Mouse (Mus musculus) v-Abl transformed pro-B cells (cell line): ENCODE data around the gene Zbtb37.
"Not testable (repeated sequence)": the region's sequence is repeated elsewhere in the genome, so short reads cannot be mapped to it uniquely, and the experiment has no call there.

Source experiments
- in situ Hi-C, 2 experiments: fragments of 400-800 bp; cut with MboI; formaldehyde crosslinking; loops; one replicate each; pipeline ENCODE4 v1.15.1; 2025; ENCODE audit not compliant: unreplicated experiment in 2 of 2

The Zbtb37 gene

GRCm38 (mm10) chr1:161035281-161035785 is 684 bp upstream of the Zbtb37 start:
- in situ Hi-C loops: no loop called here

GRCm38 (mm10) chr1:161033856-161034434 is 704 bp downstream of the Zbtb37 start:
- in situ Hi-C loops: no loop called here

DNA sequence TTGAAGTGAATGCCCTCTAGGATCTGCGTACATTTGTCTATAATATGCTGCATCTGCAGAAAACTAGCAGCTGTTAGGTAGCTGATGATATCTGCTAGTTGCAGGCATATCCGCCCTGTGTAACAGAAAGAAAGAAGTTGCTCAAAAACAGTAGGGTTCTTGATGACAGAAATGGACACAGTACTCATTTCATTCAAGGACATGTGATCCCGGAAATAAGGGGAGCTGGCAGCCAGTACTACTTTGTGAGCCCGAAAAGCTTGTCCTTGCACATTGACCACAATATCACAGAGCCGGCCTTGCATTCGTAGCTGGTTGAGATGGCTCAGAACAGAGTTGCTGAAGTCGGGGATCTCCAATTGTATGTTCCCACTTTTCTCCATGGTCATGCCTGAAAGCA is 2.3 kb downstream of the Zbtb37 start:
- in situ Hi-C loops: no loop called here

- in situ Hi-C loops: no loop called here
These were observed 2.8 kb downstream of the Zbtb37 start for GRCm38 (mm10) chr1:161031881-161032280.

- in situ Hi-C loops: no loop called here
These were observed 4.6 kb downstream of the Zbtb37 start for GRCm38 (mm10) chr1:161030058-161030457.

- in situ Hi-C loops: not testable (repeated sequence)
These were observed 6.2 kb downstream of the Zbtb37 start for GRCm38 (mm10) chr1:161028427-161028826.

- in situ Hi-C loops: no loop called here
These were observed 7.5 kb downstream of the Zbtb37 start for GRCm38 (mm10) chr1:161027196-161027595.

DNA sequence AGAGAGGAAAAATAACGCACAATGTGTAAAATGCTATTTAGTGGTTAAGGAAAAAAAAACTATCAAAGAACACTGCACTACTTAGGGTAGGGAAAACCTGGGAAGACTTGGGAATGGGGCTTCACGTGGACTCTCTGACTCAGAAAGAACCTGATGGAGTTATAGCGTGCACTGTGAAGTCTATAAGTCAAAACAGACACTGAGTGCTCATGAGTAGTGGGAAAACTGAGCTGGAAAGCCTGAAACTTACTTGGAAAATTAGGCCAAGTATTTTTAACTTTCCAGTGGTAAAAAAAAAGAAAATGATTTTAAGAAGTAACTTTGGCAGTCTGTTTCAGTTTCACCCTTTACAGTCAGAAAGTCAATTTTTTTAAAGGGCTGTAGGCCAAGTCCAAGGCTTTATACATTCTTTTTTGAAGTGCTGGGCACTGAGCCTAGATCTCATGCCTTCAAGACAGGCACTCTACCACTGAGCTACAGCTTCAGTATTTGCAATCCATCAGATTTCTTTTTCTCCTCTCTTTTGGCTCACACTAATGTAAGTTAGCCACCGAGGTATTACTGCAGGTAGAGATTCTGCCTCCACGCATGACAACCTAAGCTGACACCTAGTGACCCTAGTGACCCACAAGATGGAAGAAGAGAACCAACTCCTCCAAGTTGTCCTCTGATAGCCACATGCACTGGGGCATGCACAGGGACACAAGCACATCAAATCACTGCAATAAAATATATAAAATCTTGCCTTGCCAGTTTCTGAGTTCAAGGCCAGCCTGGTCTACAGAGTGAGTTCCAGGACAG is 9.0 kb downstream of the Zbtb37 start:
- in situ Hi-C loops: no loop called here

GRCm38 (mm10) chr1:161020051-161020450 is 14.6 kb downstream of the Zbtb37 start:
- in situ Hi-C loops: no loop called here

GRCm38 (mm10) chr1:161016378-161016777 is 18.3 kb downstream of the Zbtb37 start:
- in situ Hi-C loops: no loop called here

GRCm38 (mm10) chr1:161010436-161010835 is 24.2 kb downstream of the Zbtb37 start:
- in situ Hi-C loops: no loop called here

- in situ Hi-C loops: no loop called here
These were observed 26.6 kb downstream of the Zbtb37 start for GRCm38 (mm10) chr1:161008038-161008437.

DNA sequence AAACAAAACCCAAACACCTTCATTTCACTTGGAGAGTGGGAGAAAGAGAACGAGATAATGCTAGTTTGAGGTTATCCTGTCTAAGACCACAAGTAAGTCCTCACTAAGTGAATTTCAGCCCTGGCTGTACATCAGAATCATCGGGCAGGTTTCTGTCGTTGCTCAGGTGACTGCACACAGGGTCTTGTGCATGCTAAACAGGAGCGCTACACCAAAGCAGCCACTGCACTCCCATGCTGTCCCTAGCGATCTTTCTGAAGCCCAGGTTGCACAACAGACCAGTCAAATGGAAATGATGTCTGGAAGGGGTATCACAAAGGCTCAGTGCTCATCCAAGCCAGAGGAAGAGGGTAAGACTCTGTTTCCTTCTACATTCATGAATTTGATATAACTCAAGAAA is 28.2 kb downstream of the Zbtb37 start:
- in situ Hi-C loops: no loop called here

DNA sequence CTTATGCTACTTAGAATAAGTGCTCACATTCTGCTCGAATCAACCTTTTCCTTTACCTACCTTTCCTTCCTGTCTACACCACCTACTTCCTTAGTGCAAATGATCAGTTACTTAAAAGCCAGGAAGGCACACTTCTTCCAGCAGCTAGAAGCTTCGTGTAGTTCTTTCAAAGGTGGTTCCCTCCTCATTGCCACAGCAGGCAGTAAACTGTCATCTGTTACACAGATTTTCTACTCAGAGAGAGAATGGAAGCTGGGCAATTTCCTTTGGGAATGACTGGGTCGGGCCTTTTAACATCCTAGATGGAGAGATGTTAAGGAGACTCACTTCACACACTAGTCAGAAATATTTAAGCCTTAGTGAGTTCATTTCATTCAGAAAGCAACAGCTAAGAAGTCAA is 29.1 kb downstream of the Zbtb37 start:
- in situ Hi-C loops: no loop called here

- in situ Hi-C loops: no loop called here
These were observed 29.7 kb downstream of the Zbtb37 start for GRCm38 (mm10) chr1:161004942-161005341.

- in situ Hi-C loops: no loop called here
These were observed 40.8 kb downstream of the Zbtb37 start for GRCm38 (mm10) chr1:160993851-160994250.

DNA sequence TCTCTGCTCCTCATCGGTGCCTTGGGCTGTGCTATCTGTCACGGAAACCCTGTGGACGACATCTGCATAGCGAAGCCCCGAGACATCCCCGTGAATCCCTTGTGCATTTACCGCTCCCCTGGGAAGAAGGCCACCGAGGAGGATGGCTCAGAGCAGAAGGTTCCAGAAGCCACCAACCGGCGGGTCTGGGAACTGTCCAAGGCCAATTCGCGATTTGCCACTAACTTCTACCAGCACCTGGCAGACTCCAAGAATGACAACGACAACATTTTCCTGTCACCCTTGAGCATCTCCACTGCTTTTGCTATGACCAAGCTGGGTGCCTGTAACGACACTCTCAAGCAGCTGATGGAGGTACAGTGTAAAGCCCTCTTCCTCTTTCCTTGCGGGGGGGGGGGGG is 45.3 kb downstream of the Zbtb37 start:
- in situ Hi-C loops: no loop called here

DNA sequence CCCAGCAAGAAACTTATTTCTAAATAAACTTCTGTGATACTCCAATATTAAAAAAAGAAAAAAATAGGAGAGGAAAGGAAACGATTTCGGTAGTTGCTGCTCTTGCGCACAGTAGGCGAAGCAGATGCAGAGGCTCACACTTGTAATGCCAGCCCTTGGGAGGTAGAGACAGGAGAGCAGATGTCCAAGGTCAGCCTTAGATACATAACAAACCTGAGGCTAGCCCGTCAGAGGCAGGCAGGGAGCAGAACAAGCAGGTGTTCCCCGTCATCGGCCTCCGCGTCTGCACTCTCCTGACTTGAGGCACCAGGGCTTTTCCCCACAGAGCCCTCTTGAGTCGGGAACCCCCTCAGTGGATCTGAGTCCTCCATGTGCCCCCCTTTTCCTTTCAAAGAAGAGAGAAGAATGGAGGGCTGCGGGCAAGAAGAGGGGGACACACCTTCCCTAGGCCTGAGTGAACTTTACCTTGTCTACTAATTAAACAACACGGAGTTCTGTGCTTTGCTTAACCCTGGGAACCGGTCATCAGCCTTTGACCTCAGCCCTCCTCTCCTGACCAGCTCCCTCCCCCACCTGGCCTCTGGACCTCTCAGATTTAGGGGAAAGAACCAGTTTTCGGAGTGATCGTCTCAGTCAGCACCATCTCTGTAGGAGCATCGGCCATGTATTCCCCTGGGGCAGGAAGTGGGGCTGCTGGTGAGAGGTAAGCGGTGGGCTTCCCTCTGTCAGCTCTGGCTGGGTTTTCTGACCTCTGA is 47.6 kb downstream of the Zbtb37 start:
- in situ Hi-C loops: no loop called here

GRCm38 (mm10) chr1:160985477-160985876 is 49.2 kb downstream of the Zbtb37 start:
- in situ Hi-C loops: no loop called here

GRCm38 (mm10) chr1:160984731-160985130 is 49.9 kb downstream of the Zbtb37 start:
- in situ Hi-C loops: not testable (repeated sequence)

GRCm38 (mm10) chr1:160982887-160983286 is 51.8 kb downstream of the Zbtb37 start:
- in situ Hi-C loops: no loop called here
